Mouse (Mus musculus) brain, embryonic 14.5 days (tissue): ENCODE measurements around the gene Tmem45a2. TPM values are rescaled to one million over a fixed set of nuclear protein-coding genes. Genes with fewer than 3 reads are reported as not detected.
"Not testable (repeated sequence)": the region's sequence is repeated elsewhere in the genome, so short reads cannot be mapped to it uniquely, and the experiment has no call there.

ENCODE experiments used
- DNase-seq: peaks from one replicate; pipeline ENCODE4 v3.0.0-alpha.2; 2011; ENCODE audit warnings: low read depth
- CTCF ChIP-seq: fragments of 200-500 bp; IDR thresholded peaks from 2 replicates; pipeline ENCODE4 v1.5.1; 2012; ENCODE audit warnings: inconsistent platforms, mild to moderate bottlenecking, moderate library complexity, borderline replicate concordance; ENCODE audit not compliant: insufficient read depth, insufficient read length; ENCODE audit errors: extremely low read depth
- POLR2A ChIP-seq: fragments of 200-500 bp; IDR thresholded peaks from 2 replicates; pipeline ENCODE4 v1.6.1; 2012; ENCODE audit warnings: mild to moderate bottlenecking, inconsistent platforms, borderline replicate concordance; ENCODE audit not compliant: poor library complexity, insufficient read depth, insufficient read length, severe bottlenecking; ENCODE audit errors: extremely low read depth
- polyA plus RNA-seq: library from polyadenylated mRNA; depleted of rRNA; stranded (reverse); fragments of >200 nt; gene quantifications from 2 replicates; pipeline ENCODE4 v1.2.3, GENCODE M21; 2012; rRNA removed

Gene Tmem45a2
- polyA plus RNA-seq, 1 experiment: not detected

- TF ChIP-seq CTCF (no peak), POLR2A (no peak)
- DNase-seq: no peak
These were observed 14.2 kb downstream of the Tmem45a2 start for GRCm38 (mm10) chr16:57056995-57057394.

DNA sequence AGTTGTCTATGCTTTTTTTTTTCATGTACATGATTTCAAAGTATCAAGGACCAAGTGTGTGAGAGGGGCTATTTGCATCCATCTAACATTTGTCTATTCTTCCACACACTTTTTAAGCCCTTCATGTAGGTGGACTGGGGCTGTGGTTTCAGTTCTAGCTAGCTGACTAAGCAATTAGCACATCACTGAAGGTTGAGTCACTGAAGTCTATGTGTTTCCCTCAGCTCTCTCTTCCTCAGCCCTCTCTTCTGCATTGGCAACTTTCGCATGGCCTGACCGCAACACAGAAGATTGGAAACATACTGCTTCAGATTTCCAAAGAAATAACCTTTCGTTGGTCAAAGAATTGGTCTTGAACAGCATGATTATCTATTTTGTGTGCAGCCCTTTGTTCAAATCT is 21.2 kb downstream of the Tmem45a2 start:
- TF ChIP-seq POLR2A (no peak), CTCF (no peak)

GRCm38 (mm10) chr16:57038600-57038999 is 32.6 kb downstream of the Tmem45a2 start:
- DNase-seq: no peak
- TF ChIP-seq CTCF (no peak), POLR2A (no peak)

More for the DNA sequence above, 21.2 kb downstream of the Tmem45a2 start:
- no peak for DNase-seq

GRCm38 (mm10) chr16:57030150-57030885 is 40.9 kb downstream of the Tmem45a2 start:
- DNase-seq: no peak
- TF ChIP-seq CTCF (no peak), POLR2A (no peak)

- DNase-seq: not testable (repeated sequence)
These were observed 72.9 kb downstream of the Tmem45a2 start for GRCm38 (mm10) chr16:56998283-56998682.

Other genes starting within 250 kb of the Tmem45a2 start
- gene Tmem45a, start 185.2 kb downstream of the Tmem45a2 start, polyA plus RNA-seq: 3.2 and 4.0 TPM in 2 replicates
- gene Lnp1, start 143.3 kb downstream of the Tmem45a2 start, polyA plus RNA-seq: 0.14 TPM in 1 of 2 replicates, not detected in the other
- 41.7 and 53.8 TPM in 2 replicates for gene Tomm70a, start 50.3 kb upstream of the Tmem45a2 start, polyA plus RNA-seq
- 20.9 and 23.8 TPM in 2 replicates for gene Nit2, start 96.0 kb upstream of the Tmem45a2 start, polyA plus RNA-seq
- 49.5 and 49.6 TPM in 2 replicates for gene Tbc1d23, start 160.1 kb upstream of the Tmem45a2 start, polyA plus RNA-seq
- 1.1 and 1.6 TPM in 2 replicates for gene Tmem30c, start 221.5 kb upstream of the Tmem45a2 start, polyA plus RNA-seq